Mouse (Mus musculus): ENCODE data around the gene Aph1a. TPM values are rescaled to one million over a fixed set of nuclear protein-coding genes. Genes with fewer than 3 reads are reported as not detected.
A peak's percentile ranks its signal among the peaks of the same experiment; 100 is the strongest.
"Not testable (repeated sequence)": the region's sequence is repeated elsewhere in the genome, so short reads cannot be mapped to it uniquely, and the experiment has no call there.

Gene Aph1a
- total RNA-seq, 1 experiment from 2014 or later = 27.1 TPM

DNA sequence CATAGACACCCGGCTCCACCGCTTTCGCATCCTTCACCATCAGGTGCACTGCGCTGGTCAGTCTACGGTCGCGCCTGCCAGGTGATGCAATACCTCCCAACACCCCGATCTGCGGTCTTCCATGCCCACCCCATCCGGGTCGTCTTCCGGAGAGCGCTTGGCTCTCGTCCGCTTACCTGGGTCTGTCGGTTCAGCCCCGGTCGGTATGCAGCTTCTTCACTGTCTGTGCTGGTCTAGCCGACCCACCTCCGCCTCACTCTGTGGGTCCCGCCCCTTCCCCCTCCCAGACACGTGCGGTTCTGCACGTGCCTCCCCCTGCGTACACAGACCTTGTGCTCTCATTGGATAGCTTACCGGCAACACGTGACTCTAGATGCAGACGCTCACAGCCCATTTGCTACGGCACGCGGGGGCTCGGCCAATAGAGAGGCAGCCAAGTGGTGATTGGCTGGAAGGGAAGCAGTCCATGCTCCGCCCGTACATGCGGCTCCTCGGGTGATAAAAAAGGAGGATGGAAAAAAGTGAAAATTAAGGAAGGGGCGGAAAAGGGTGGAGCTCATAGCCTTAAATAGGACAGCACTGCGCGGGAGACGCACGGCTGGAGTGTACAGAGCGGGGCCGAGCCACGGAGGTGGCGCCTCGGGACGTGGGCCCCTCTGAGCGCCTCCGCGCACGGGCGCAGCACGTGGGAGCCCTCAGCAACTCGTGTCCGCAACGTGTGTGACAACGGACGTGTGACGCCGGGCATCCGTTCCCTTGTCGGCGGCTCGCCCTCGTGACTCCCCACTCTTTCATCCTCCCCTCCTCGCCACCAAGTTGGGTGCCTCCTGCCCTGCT is 11.6 kb upstream of the Aph1a start, which contains the start of gene Ciart:
Ciart (minus strand) TSS at position 273 of the 837 bp plus-strand sequence.
- ATAC-seq (ENCODE audit: extremely low read depth, insufficient number of reproducible peaks, low FRiP score, poor library complexity, severe bottlenecking) = peak; percentile 97

DNA sequence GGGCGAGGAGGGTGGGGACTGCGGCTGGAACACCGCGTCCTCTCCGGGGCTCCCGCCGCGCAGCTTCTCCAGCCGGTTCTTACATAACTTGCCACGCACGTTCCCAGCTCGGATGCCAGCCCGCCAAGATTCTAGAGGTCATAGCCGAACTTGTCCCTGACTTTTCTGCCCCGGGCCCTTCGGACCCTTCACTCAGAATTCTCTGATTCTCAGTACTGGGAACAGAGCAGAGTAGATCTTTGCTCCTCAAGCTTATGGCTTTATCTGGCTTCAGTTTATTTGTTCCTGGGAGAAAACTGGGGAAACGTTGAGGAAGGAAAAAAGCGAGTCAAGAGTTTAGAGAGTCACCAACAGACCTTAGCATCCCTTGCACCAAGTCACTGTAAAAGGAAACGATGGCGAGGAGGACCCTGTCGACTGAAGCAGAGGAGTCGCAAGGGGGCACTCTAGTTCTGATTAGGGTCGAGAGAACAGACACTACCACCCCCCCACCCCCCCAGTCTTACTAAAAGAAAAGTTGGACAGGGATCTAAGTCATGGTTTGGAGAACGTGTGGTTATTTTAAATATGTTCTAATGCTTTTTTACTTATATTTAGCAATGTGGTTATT is 10.8 kb upstream of the Aph1a start:
- ATAC-seq (ENCODE audit: extremely low read depth, insufficient number of reproducible peaks, low FRiP score, poor library complexity, severe bottlenecking) = no peak

DNA sequence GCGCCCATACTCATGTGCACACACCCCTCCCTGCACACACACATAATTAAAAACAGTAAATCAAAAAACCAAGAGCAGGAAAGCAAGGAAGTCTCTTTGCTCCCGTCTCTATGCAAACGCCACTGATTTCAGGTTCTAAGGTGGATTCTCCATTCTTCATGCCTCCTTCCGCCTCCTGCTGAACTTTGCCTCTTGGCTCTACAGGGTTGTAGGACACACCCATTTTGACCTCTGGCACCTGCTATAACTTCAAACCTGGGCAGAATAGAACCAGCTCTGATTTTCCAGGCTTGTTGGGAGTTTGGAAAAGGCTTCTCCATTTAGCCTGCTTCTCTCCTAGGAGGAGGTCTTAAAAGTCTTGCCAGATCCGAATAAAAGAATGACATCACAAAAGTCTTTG is 9.4 kb upstream of the Aph1a start:
- no peak for ATAC-seq (ENCODE audit: extremely low read depth, insufficient number of reproducible peaks, low FRiP score, poor library complexity, severe bottlenecking)

DNA sequence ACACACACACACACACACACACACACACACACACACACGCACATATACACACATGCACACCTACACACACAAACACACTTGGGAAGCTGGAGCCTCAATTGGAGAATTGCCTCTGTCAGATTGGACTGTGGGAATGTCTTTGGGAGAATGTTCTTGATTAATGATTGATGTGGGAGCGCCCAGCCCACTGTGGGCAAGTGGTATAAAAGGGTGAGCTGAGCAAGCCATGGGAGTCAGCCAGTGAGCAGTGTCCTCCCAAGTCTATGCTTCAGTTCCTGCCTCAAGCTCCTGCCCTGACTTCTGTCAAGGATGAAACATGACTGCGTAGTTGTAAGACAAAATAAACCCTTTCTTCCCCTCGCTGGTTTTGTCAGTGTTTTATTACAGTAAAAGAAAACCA is 6.2 kb upstream of the Aph1a start:
- ATAC-seq (ENCODE audit: extremely low read depth, insufficient number of reproducible peaks, low FRiP score, poor library complexity, severe bottlenecking) = no peak

DNA sequence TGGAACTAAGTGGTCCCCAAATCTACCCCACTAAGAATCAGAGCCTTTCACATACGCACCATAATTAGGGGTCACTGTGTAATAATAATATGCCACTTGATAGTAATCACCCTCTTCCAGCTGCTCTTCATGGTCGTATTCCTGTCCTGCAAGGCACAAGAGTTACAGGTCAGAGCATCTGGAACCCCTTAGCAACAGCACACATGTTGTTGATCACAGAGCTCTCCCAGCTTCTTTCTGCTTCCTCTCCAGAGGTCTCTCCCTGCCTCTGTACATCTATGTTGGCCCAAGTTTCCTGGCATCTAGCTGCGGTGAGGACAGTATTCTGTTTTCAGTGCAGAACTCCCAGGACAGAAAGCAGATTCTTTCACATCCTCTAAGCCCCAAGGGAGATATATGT is 4.1 kb upstream of the Aph1a start:
- no peak for ATAC-seq (ENCODE audit: extremely low read depth, insufficient number of reproducible peaks, low FRiP score, poor library complexity, severe bottlenecking)

DNA sequence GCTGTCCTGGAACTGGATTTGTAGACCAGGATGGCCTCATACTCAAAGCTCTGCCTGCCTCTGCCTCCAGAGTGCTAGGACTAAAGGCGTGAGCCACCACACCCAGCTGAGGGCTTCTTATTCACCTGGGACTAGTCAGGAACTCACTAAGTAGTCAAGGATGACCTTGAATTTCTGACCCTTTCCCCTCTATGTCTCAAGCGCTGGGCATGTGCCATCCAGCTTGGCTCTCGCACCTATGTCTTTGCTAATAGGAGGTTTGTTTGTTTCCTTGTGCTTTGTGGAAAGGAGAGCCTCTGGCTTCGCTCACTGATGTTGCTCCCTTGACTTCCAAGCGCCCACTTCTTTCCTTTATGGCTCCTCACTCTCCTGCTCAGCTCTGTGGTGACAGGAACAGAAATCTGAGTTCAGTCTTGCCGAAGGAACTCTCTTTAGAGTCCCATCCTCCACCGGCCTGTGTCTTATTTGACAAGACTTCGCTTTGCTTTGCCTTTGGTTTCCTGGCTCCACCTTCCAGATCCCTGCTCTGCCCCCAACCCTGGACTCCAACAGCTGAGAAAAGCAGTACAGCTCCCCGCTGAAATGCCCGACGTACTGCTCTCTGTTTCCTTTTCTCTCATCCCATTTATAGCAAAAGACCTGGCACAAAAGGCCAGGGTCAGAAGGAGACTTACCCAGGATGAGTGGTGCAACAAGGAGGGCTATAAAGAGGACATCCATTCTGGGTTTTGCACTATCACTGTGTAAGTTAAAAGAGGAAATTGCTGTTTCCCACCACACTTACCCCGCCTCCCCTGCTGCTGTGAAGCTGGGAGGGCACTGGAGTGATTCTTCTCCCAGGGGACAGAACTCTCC is 2.3 kb upstream of the Aph1a start, which contains the start of gene BC028528:
BC028528 (minus strand) TSS at position 795 of the 855 bp plus-strand sequence.
- ATAC-seq (ENCODE audit: extremely low read depth, insufficient number of reproducible peaks, low FRiP score, poor library complexity, severe bottlenecking) = peak; percentile 52

DNA sequence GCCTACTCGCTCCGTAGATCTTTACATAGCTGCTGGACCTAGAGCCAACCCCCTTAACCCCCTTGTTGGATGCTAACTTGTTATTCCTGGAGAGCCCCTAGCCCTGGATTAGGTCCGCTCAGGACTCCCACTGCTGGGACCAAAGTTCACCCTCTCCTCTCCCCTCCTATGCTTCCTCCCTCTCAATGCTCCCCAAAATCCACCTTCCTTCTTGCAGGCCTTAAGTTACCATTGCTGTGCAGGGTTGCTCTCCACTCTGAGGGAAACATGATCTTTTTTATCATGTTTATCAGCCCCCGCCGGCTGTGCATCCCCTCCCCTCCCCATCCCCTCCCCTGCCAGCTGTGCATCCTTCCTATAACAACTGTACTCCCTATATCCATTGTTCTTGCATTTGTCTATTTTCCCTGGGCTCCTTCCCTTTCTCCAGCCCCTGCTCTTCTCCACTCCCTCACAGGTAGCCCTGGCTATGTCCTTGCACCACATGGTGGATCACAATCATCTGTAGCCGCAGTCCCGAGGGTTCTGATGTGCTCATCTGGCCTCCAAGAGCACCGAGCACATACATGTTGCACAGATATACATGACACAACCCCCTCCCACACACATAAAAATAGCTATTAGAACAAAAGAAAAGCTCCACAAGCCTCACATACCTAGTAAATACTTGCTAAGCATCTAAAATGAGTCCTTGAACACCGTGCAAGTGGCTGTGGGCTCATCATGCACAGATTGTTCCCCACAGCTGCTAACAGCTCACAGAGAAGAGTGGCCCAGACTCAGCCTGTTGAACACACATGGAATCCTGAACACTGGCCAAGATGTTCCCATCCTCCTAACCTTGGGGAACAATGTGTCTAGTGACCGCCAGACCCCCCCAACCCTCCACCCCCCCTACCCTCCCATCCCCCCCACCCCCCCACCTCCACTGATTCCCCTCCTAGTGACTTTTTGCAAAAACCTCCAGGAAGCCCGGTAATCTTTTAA is 1.4 kb upstream of the Aph1a start:
- ATAC-seq (ENCODE audit: extremely low read depth, insufficient number of reproducible peaks, low FRiP score, poor library complexity, severe bottlenecking) = no peak

DNA sequence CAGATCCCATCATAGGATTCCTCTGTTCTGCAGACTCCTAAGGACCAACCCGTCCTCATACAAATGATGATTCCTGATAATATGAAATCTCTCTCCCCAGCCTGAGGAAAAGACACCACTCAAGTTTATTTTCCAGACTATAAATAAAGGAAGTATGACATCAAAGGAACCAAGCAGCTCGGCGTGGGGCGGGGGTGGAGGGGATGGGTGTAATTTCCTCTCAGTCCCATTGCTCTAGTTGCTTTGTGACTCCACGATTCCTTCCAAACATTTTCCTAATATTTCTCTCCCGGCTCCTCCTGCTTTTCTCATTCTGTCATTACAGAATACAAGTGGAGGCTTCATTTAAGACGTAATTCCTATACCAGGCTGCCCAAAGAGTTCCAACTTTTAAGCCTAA is 643 bp upstream of the Aph1a start:
- ATAC-seq (ENCODE audit: extremely low read depth, insufficient number of reproducible peaks, low FRiP score, poor library complexity, severe bottlenecking) = no peak

DNA sequence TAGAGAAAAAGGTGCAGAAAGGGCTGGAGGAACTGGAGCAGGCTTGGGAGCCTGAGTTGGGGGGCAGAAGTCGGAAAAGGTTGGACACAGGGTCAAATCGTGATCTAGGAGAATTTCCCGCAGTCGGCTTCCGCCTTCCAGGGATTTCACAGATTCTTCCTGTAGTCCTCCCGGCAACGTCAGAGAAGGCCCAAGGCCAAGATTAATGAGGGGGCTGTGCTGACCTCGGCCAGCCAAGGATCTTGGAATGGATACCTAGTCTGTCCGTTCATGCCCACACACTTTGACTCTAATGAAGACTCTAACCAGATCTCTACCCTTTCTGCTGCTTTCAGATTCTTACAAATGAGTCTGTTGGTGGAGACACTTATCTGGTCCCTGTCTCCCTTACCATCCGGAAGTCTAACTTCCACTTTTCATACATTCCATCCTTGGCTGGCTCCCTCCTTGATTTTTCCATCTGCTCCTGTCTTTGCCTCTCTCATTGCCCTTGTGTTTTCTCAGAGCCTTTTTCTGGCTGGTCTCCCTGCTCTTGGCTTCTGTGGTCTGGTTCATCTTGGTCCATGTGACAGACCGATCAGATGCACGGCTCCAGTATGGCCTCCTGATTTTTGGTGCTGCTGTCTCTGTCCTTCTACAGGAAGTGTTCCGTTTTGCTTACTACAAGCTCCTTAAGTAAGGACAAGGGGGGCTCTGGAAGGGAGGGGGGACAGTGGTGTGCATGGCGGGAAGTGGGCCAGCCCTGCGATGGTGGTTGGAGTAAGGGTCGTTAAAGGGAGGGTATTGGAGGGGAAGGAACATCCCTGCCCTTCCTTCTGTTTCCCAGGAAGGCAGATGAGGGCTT is 770 bp downstream of the Aph1a start:
- no peak for ATAC-seq (ENCODE audit: extremely low read depth, insufficient number of reproducible peaks, low FRiP score, poor library complexity, severe bottlenecking)

DNA sequence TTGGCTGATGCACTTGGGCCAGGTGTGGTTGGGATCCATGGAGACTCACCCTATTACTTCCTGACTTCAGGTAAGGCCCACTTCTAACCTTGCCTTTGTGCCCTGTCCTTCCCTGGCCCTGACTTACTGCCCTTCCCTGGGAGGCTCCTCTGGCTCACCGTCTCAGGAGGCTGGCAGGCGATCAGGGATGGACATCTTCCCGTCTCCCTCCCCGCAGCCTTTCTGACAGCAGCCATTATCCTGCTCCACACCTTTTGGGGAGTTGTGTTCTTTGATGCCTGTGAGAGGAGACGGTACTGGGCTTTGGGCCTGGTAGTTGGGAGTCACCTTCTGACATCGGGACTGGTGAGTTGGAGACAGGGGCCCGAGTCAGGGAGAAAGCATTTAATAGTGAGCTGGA is 1.7 kb downstream of the Aph1a start:
- ATAC-seq (ENCODE audit: extremely low read depth, insufficient number of reproducible peaks, low FRiP score, poor library complexity, severe bottlenecking) = not testable (repeated sequence)

DNA sequence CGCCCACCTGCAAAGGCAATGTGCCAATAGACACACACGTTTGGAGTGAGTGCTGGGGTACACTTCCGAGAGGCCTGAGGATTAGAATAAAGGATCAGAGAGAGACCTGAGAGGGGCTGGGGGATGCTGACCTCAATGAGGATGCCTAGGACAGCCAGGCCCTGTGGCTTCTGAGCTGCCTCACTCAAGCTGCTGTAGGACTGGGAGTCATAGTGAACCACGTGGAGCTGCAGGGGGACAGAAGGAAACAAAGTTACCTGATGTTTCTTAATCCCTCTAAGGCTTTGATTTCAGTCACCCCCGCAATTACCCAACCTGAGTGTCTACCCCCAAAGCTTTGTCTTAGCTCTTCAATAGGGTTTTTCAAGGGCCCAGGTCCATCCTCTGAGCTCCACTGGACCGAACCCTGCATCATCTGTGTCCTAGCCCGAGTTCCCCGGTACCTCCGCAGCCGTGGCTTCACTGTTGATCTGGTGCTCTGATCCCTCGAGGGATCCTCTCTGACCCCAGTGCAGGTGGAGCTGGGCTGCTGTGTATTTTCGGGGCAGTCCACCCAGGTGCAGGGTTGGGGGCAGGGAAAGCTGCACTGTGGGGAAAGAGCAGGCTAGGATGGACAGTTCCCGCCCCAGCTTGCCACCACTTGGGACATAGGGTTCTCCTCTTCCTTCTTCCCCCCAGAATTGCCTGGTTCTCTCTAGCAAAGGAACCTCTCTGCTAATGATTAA is 6.2 kb downstream of the Aph1a start:
- ATAC-seq (ENCODE audit: extremely low read depth, insufficient number of reproducible peaks, low FRiP score, poor library complexity, severe bottlenecking) = no peak

DNA sequence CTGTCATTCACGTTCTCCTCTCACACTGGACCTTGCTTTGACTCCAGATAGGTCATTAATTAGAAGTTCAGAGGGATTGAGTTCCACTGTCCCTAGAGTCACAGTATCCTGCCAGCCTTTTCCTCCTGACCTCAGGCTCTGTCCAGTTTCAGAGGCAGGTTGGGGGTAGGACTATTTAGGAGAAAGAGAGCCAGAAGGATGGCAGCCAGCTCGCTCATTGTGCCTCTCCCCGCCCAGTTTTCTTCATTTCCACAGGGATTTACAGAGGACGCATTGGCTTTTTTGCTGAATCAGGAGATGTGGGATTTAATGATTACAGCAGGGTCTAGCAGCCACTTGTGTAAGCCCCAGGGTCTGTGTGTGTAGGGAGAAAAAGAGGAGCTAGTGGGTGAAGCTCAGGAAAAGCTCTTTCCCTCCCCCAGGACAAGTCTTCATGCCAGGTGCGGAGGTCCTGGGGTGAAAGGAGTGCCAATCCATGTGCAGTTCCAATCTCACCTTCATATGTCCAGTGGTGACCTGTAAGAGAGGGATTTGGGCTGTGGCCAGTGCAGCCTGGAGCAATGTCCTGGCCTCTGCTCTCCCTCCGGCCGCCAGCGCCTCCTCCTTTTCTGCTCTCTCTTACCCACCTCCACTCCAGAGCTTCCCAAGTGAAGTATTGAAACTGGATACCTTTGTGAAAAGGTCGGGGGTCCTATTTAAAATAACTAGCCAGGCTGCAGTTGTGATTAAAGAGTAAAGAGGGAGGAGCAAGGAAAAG is 8.0 kb downstream of the Aph1a start:
- no peak for ATAC-seq (ENCODE audit: extremely low read depth, insufficient number of reproducible peaks, low FRiP score, poor library complexity, severe bottlenecking)

DNA sequence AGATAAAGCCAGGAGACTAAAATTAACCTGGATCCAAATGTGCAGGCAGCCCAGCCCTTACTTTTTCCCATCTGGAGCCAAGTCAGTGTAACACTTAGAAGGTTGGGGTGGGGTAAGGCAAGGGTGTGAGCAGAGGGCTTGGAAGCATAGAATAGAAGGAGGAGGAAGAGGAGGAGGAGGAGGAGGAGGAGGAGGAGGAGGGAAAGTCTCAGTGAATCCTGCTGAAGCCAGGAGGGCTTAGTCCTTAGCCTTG is 8.5 kb downstream of the Aph1a start:
- ATAC-seq (ENCODE audit: extremely low read depth, insufficient number of reproducible peaks, low FRiP score, poor library complexity, severe bottlenecking) = no peak

DNA sequence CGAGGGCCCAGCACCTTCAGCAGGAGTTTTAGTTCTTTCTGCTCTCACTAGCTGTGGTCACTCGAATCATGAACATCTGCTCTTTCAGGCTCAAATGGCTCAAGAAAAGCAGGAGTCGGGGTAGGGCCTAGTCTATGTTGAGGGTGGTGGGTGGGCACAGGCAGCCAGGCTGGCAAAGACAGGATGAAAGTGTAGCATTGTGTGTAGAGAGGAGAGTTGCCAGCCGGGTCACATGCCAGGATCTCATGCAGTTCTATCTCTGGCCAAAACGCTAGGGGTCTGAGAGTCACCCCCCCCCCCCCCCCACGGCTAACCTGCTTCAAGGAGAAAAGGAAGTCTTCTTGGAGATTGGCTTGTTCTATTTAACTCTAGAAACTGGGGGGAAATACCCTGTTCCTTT is 8.9 kb downstream of the Aph1a start:
- no peak for ATAC-seq (ENCODE audit: extremely low read depth, insufficient number of reproducible peaks, low FRiP score, poor library complexity, severe bottlenecking)

DNA sequence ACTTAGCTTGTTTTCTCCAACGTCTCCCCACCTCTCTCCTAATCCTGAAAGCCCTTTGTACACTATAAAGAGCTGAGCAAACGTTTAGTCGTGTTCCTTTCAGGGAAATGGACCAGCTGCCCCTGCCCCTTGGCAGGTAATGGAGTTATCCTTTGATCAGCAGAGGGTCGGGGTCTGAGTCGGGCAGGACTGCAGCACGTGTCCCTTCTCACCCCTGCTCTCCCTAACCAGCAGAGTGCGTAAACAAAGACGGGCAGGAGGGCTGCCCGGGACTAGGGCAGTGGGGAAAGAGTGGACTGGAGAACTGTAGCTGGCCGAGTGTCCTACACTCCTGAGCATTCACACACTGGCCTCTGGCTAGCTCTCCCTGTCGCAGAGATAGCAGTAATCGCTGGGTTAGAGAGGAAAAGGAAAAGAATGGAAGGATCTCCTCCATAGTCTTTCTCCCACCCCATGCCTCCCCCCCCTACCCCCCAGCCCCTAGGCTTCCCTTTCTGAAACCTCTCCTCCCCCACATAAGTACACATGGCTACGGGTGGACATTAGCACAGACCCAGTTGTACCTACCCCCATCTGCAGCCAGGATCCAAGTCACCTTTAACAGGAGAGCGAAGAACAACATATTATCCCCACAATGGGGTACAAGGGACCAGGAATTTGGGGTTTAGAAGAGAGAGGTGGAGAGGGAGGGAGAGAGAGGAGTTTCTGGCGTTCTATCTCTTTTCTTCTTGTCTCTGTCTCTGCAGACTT is 10.2 kb downstream of the Aph1a start:
- ATAC-seq (ENCODE audit: extremely low read depth, insufficient number of reproducible peaks, low FRiP score, poor library complexity, severe bottlenecking) = no peak

DNA sequence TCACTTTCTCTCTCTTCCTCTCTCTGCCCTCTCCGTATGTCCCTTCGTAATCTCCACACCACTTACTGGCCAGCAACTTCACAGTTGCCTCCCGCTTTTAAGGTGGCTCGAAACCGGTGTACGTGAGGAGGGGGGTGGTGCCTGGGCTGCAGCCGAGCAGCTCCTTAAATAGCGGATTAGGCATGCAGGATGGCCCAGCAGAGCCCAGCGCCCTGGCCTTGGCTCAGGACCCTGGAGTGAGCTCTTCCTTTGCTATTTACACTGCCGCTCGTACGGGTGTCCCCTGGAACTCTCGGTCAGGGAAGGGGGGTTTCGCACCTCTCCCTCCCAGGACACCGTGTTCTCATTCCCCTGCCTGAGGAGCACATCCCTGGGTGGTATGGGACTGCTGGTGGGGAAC is 10.8 kb downstream of the Aph1a start, which contains the start of gene Car14:
Car14 (minus strand) TSS at position 124 of the 400 bp plus-strand sequence.
- no peak for ATAC-seq (ENCODE audit: extremely low read depth, insufficient number of reproducible peaks, low FRiP score, poor library complexity, severe bottlenecking)

Data from neutrophil, adult 5-6 weeks (primary cell).